Mouse (Mus musculus) right cerebral cortex, postnatal 36 days (tissue): ENCODE data around the gene Arrdc4.

ENCODE experiments used
- DNase-seq, 2 experiments: peaks; one replicate each; pipeline ENCODE4 v3.0.0; 2022; ENCODE audit warnings: low spot score in 2 of 2, mixed read lengths in 1 of 2

The Arrdc4 gene

DNA sequence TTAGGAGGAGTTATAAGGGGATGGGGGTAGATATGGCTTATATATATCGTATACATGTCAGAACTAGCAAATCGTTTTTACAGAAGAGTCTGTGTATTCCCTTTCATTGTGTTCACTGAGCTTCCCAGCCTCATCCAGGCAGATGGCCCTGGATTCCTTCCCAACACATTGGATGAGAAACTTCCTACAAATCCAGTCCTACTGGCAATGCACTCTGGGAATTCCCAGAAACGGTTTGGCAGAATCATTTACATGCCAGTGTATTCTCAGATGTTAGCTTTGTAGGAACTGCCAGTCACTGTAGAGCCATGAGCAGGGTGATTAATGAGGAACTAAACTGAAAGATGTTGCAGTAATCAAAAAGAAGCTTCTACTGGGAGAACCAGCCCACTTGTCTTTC lies 36.6 kb downstream of the Arrdc4 start:
- DNase-seq = no peak

GRCm38 (mm10) chr7:68709319-68709573 lies 39.8 kb downstream of the Arrdc4 start:
- DNase-seq = no peak

GRCm38 (mm10) chr7:68708563-68709318 lies 40.3 kb downstream of the Arrdc4 start:
- DNase-seq = no peak

DNA sequence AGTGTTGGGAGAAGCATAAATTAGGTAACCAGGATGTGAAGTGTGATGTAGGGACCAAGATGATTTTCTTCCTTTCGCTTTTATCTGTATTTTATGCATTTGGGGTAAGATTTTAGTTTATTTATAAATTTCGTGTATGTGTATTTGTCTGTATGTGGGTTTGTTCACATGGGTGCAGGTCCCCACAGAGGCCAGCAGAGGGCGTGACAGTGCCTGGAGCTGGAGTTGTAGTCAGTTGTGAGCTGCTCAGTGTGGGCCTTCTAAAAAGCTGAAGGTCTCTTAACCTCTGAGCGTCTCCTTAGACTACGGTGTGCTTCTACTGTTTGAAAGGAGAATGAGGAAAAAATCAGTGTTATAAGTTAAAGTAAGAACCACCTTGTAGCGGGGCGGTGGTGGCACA lies 43.9 kb downstream of the Arrdc4 start:
- no peak for DNase-seq

GRCm38 (mm10) chr7:68697313-68697712 lies 51.7 kb downstream of the Arrdc4 start:
- no peak for DNase-seq

DNA sequence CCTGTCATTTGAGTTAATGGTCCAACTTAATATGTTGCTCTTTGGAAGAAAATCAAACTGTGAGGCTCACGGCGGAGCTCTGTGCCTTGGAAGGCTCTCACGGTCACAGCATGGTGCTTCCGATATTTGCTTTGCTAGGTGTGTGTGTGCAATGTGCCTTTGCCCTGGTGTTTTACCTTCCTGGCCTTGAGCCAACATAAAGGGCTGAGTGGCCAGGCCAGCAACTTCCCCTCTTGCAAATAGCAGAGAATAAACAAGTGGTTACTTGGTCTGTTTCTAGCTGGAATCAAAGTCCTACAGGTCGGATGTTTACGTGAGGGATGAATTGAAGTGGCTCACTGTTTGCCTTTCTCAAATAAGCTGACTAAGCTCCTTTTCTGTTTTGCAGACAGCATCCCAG lies 52.1 kb downstream of the Arrdc4 start:
- no peak for DNase-seq

DNA sequence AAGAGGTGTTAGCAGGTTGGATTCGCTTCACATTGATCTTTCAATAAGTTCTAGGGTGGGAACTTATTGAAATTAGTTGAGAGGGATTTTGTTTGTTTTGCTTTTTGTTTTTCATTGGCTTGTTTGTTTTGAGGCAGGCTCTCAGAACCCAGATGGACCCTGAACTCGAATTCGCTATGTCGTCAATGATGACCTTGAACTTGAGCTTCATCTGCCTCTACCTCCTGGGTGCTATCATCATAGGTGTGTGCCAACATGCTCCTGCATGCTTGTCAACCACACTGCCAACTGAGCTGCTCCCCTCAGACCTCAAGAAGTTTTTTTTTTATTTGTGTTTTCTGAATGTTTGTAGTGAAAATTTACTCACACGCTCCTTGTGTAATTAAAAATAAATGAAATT lies 52.6 kb downstream of the Arrdc4 start:
- no peak for DNase-seq

DNA sequence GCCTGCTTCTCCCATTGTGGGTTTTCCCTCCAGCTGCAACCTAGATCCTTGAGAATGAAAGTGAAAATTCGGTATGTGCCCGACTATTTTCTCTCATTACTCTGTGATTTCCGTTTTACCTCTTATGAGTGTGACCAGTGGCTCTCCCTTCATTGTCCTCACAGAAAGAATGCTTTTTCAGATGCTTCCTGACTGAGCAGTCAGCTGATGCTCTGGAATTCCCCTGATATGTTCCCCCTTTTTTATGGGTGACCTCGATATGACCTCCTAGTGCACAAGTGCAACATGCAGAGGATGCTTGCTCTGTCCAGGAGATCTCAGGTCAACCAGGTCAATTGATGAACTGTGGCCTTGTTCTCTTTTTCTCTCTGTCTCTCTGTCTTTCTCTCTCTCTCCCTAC lies 56.3 kb downstream of the Arrdc4 start:
- no peak for DNase-seq

DNA sequence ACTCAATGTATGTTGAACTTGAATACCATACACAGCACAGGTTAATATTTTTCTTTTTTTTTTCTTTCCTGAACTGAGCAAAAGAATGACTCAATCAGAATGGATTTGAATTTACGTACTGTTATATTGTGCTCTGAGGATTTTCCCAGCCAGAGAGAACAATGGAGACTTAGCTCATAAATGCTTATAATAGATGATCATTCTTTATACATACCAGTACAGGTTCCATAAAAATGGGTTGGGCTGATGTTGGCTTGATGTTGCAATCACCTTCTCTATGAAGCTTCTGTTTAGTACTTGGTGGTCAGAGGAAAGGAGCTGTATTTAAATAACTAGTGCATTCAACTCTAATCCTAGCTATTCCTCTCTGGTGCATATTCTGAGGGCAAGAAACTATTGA lies 57.6 kb downstream of the Arrdc4 start:
- no peak for DNase-seq

DNA sequence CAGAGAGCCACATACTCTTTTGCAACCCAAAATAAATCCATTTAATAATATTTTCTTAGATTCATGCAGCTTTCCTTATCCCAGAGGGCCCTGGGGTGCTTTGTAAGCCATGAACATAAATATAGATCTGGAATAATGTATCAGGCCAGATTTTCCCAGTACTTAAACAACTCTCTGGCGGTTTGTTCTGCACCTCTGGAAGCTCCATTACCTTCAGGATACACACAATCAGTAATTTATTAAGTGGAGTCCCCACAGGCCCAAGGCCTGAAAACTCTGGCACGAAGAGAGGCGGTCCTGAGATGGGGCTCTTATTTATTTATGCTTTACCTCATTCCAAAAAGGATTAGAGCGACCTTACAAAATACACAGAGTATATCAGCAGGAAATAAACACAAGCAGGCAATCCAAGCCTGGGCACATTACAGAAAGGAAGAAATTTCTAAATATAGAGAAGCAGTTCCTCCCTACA lies 61.9 kb downstream of the Arrdc4 start:
- DNase-seq = no peak
